Mouse (Mus musculus): Measurements from ENCODE around the gene Tbx19. TPM values are rescaled to one million over a fixed set of nuclear protein-coding genes. Genes with fewer than 3 reads are reported as not detected.

Gene Tbx19
- total RNA-seq (2023): 0.34 TPM

GRCm38 (mm10) chr1:165160723-165161405, at the start of gene Tbx19:
Gene Tbx19 (minus strand): TSS chr1:165160773.

GRCm38 (mm10) chr1:165193880-165194661, 33.5 kb upstream of the Tbx19 start, which contains the start of gene Sft2d2:
Gene Sft2d2 (minus strand): TSS chr1:165194438.

Other genes starting within 250 kb of the Tbx19 start
- 10.2 TPM for gene Xcl1, start 225.2 kb downstream of the Tbx19 start, total RNA-seq (2023)
- gene Sft2d2, start 33.7 kb upstream of the Tbx19 start, total RNA-seq (2023): 30.6 TPM
- gene Tiprl, start 76.2 kb upstream of the Tbx19 start, total RNA-seq (2023): 94.0 TPM
- gene Gpr161, start 135.0 kb upstream of the Tbx19 start, total RNA-seq (2023): not detected

Data from CD8-positive naive resting alpha-beta T cell, adult 57 days (primary cell).